Mouse (Mus musculus): ENCODE results near the gene Shd. TPM values are rescaled to one million over a fixed set of nuclear protein-coding genes. Genes with fewer than 3 reads are reported as not detected.

Shd gene
- polyA plus RNA-seq, 1 experiment from 2014 or later, result 35.2 TPM

- H3K27ac ChIP-seq, result no peak within 1 kb of the TSS
- H3K36me3 ChIP-seq, result peaks cover 10% of the 10 kb centered on the region
- H3K9ac ChIP-seq, result peak within 1 kb of the TSS; percentile 75
- peak within 1 kb of the TSS; percentile 90 for H3K4me2 ChIP-seq
- WGBS, result 9% methylated on average over 33 of the region's 35 CpGs
- H3K9me3 ChIP-seq, result no peaks in the 10 kb centered on the region
- peak within 1 kb of the TSS; percentile 67 for H3K4me3 ChIP-seq
- peaks cover 9% of the 10 kb centered on the region; the same call in 1 of the 2 replicates for H3K4me1 ChIP-seq
- H3K27me3 ChIP-seq, result no peaks in the 10 kb centered on the region
- peak; percentile 34; the same call in 1 of the 2 replicates for ATAC-seq (ENCODE audit: insufficient number of reproducible peaks, insufficient read depth, low FRiP score, low TSS enrichment, low read depth)
Observed at GRCm38 (mm10) chr17:55986030-55986961, 16.0 kb downstream of the Shd start, which contains the start of gene Fsd1. Gene Fsd1 (plus strand): TSS chr17:55986509.

DNA sequence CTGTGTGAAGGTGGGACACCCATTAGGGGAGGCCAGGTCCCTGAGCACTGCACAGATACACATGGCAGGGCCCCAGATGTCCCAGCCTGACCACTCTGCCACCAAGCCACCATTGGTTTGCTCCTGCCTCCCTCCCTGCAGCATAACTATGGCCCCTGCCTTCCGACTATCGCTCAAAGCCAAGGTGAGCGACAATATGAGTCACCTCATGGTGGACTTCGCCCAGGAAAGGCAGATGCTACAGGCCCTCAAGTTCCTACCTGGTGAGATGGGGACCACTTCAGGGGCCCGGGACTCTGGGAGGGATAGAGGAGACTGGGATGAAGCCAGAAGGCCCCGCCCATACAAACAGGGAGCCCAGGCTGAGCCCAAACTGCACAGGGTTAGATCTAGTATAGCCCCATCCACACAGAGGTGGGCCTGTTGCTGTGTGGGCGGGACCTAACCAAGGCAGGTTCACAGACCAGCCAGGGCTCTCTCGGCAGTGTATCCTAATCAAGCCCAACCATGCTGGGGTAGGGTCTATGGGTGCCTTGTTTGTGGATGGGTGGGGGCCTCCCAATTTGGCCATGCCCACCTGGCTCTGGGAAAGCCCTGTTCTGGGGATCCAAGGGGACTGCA is 20.1 kb downstream of the Shd start:
- no peak overlapping the region for H3K4me2 ChIP-seq
- H3K4me1 ChIP-seq, result peaks cover 9% of the 10 kb centered on the region; the same call in 1 of the 2 replicates
- H3K9ac ChIP-seq, result no peak overlapping the region
- H3K4me3 ChIP-seq, result no peak overlapping the region
- no peaks in the 10 kb centered on the region for H3K27me3 ChIP-seq
- H3K27ac ChIP-seq, result no peak overlapping the region
- peaks cover 45% of the 10 kb centered on the region for H3K36me3 ChIP-seq
- 78% methylated on average over 8 of the region's 8 CpGs for WGBS
- H3K9me3 ChIP-seq, result no peaks in the 10 kb centered on the region
- peak; percentile 17; the same call in 1 of the 2 replicates for ATAC-seq (ENCODE audit: insufficient number of reproducible peaks, insufficient read depth, low FRiP score, low TSS enrichment, low read depth)

DNA sequence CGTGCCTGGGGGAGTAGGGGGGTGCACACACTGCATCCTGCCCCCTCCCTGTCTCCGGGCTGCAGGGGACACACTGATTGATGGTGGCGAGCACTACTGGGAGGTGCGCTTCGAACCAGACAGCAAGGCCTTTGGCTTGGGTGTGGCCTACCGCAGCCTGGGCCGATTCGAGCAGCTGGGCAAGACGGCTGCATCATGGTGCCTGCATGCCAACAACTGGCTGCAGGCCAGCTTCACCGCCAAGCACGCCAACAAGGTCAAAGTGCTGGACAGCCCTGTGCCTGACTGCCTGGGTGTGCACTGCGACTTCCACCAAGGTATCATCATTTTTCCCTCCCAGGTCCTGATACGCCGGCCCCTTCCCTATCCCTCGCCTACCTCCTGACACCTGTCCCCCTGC is 25.7 kb downstream of the Shd start:
- peaks cover 58% of the 10 kb centered on the region for H3K36me3 ChIP-seq
- H3K9ac ChIP-seq, result no peak overlapping the region
- peaks cover 17% of the 10 kb centered on the region for H3K27me3 ChIP-seq
- no peak for ATAC-seq (ENCODE audit: insufficient number of reproducible peaks, insufficient read depth, low FRiP score, low TSS enrichment, low read depth)
- no peak overlapping the region for H3K4me2 ChIP-seq
- no peak overlapping the region for H3K4me3 ChIP-seq
- no peak overlapping the region for H3K27ac ChIP-seq
- no peaks in the 10 kb centered on the region for H3K4me1 ChIP-seq
- 86% methylated on average over 15 of the region's 15 CpGs for WGBS
- H3K9me3 ChIP-seq, result no peaks in the 10 kb centered on the region

- Histone ChIP-seq H3K4me2 (peak overlapping the region; percentile 41), H3K9ac (peak overlapping the region; percentile 37; the same call in 1 of the 2 replicates), H3K27ac (no peak overlapping the region), H3K27me3 (peaks cover 18% of the 10 kb centered on the region), H3K4me3 (peak overlapping the region; percentile 22), H3K9me3 (no peaks in the 10 kb centered on the region), H3K4me1 (no peaks in the 10 kb centered on the region), H3K36me3 (peaks cover 23% of the 10 kb centered on the region)
- 5% methylated on average over 30 of the region's 30 CpGs for WGBS
- ATAC-seq (ENCODE audit: insufficient number of reproducible peaks, insufficient read depth, low FRiP score, low TSS enrichment, low read depth), result peak; percentile 52; the same call in 1 of the 2 replicates
Observed at GRCm38 (mm10) chr17:55999794-56000499, 29.7 kb downstream of the Shd start.

- H3K36me3 ChIP-seq, result no peaks in the 10 kb centered on the region
- peaks cover 18% of the 10 kb centered on the region for H3K27me3 ChIP-seq
- ATAC-seq (ENCODE audit: insufficient number of reproducible peaks, insufficient read depth, low FRiP score, low TSS enrichment, low read depth), result no peak
- H3K27ac ChIP-seq, result no peak overlapping the region
- H3K4me1 ChIP-seq, result peaks cover 10% of the 10 kb centered on the region
- H3K4me2 ChIP-seq, result no peak overlapping the region
- H3K4me3 ChIP-seq, result no peak overlapping the region
- no peak overlapping the region for H3K9ac ChIP-seq
- 84% methylated on average over 3 of the region's 3 CpGs for WGBS
- H3K9me3 ChIP-seq, result no peaks in the 10 kb centered on the region
Observed at GRCm38 (mm10) chr17:56003000-56003399, 32.7 kb downstream of the Shd start.

GRCm38 (mm10) chr17:56005415-56006061 is 35.3 kb downstream of the Shd start, which contains the start of the genes Stap2 and Mpnd:
Gene Stap2 (minus strand): TSS chr17:56005584.
Gene Mpnd (plus strand): TSS chr17:56005711.
- H3K4me2 ChIP-seq, result peak within 1 kb of the TSS; percentile 32
- H3K9me3 ChIP-seq, result no peaks in the 10 kb centered on the region
- 41% methylated on average over 13 of the region's 13 CpGs for WGBS
- no peak within 1 kb of the TSS for H3K9ac ChIP-seq
- peaks cover 6% of the 10 kb centered on the region for H3K27me3 ChIP-seq
- peaks cover 20% of the 10 kb centered on the region for H3K4me1 ChIP-seq
- ATAC-seq (ENCODE audit: insufficient number of reproducible peaks, insufficient read depth, low FRiP score, low TSS enrichment, low read depth), result no peak
- peak within 1 kb of the TSS; percentile 21; the same call in 1 of the 2 replicates for H3K4me3 ChIP-seq
- no peak within 1 kb of the TSS for H3K27ac ChIP-seq
- 0 out of 2 replicates have a peak, but pooled peaks cover under 1% of the 10 kb centered on the region for H3K36me3 ChIP-seq

- no peak overlapping the region for H3K4me3 ChIP-seq
- no peaks in the 10 kb centered on the region; the same call in 1 of the 2 replicates for H3K27me3 ChIP-seq
- 0 out of 2 replicates have a peak overlapping the region, but pooled peaks have one; percentile 58 for H3K9ac ChIP-seq
- peak overlapping the region; percentile 71; the same call in 1 of the 2 replicates for H3K27ac ChIP-seq
- H3K4me2 ChIP-seq, result peak overlapping the region; percentile 98; the same call in 1 of the 2 replicates
- WGBS, result 43% methylated on average over 10 of the region's 10 CpGs
- peaks cover 28% of the 10 kb centered on the region for H3K4me1 ChIP-seq
- H3K36me3 ChIP-seq, result peaks cover 14% of the 10 kb centered on the region
- no peak for ATAC-seq (ENCODE audit: insufficient number of reproducible peaks, insufficient read depth, low FRiP score, low TSS enrichment, low read depth)
- H3K9me3 ChIP-seq, result no peaks in the 10 kb centered on the region
Observed at GRCm38 (mm10) chr17:56006956-56007355, 36.7 kb downstream of the Shd start.

DNA sequence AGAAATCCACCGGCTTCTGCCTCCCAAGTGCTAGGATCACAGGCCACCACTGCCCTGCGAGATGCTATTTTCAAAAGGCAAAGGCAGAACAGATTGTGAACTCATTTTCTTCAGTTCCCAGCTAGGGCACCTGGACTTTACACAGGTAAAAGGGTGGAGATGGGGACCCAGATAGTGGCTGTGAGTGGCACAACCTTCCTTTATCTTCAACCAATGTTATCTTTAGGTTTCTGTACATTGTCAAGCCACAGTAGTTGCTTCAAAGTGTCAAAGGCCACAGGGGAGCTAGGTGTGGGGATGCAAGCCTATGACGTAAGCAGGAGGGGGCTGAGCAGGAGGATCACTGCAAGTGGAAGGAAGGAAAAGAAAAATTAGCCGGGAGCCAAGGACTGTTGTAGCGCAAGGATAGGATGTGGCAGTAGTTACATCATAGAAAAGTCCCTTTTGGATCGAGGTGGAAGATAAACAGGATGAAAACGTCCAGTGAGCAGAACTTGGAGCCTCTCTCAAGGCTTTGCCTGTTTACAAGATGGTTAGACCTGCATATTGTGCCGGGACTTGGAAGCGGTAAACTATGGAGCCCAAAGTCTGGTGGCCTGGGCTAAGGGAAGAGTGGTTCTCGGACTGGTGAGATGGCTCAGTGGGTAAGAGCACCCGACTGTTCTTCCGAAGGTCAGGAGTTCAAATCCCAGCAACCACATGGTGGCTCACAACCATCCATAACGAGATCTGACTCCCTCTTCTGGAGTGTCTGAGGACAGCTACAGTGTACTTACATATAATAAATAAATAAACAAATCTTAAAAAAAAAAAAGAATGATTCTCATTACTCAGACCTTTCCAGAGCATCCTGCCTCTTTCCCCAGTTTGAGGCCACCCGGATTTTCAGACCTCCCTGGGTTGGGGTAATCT is 37.4 kb downstream of the Shd start:
- Histone ChIP-seq H3K4me1 (peaks cover 28% of the 10 kb centered on the region), H3K36me3 (peaks cover 21% of the 10 kb centered on the region), H3K27me3 (no peaks in the 10 kb centered on the region; the same call in 1 of the 2 replicates), H3K4me3 (peak overlapping the region; percentile 86), H3K9me3 (no peaks in the 10 kb centered on the region), H3K4me2 (peak overlapping the region; percentile 98), H3K9ac (peak overlapping the region; percentile 58; the same call in 1 of the 2 replicates), H3K27ac (peak overlapping the region; percentile 98)
- 24% methylated on average over 14 of the region's 14 CpGs for WGBS
- no peak for ATAC-seq (ENCODE audit: insufficient number of reproducible peaks, insufficient read depth, low FRiP score, low TSS enrichment, low read depth)

DNA sequence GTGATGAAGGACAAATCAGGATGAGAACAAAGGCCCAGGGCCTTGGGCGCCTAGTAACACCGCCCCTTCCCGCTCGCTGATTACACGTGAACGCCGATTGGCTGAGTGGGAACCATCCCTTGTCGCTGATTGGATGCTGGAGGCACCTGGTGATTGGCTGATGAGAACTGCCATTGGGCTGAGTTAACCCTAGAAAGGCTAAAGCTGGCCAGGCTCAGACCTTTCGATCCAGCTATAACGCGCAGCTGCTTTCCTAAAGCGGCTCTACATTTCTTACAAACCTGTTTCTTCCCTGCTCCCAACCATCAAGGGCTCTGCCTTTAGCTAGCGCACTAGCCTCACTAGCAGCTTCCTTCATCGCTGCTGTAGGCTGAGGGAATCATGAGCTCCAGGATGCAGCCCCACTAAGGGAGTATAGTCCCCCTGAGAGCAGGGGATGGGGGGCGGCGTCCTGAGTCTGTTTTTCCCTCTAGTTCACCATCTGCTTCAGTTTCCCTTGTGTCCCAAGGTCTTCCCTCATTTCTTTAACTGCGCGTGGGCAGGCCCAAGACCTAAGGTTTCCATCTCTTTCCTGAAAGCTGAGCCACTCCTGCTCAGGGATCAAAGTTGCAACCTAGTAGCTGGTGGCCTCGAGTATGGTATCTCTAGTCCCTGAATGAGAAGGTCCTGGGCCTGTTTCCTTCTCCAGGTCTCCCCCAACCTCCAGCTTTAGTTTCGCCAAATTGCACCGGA is 38.3 kb downstream of the Shd start:
- H3K27me3 ChIP-seq, result no peaks in the 10 kb centered on the region

More for the DNA sequence above, 38.3 kb downstream of the Shd start:
- Histone ChIP-seq H3K4me2 (peak overlapping the region; percentile 98), H3K9ac (peak overlapping the region; percentile 87), H3K36me3 (peaks cover 28% of the 10 kb centered on the region), H3K4me1 (peaks cover 28% of the 10 kb centered on the region), H3K9me3 (no peaks in the 10 kb centered on the region), H3K27ac (peak overlapping the region; percentile 98), H3K4me3 (peak overlapping the region; percentile 86)
- peak; percentile 89 for ATAC-seq (ENCODE audit: insufficient number of reproducible peaks, insufficient read depth, low FRiP score, low TSS enrichment, low read depth)
- WGBS, result under 1% methylated on average over 21 of the region's 21 CpGs

All from embryonic facial prominence, embryonic 13.5 days (tissue).